Comparison of ENCODE assay signal across 9 mouse cellular contexts in genomic region chr5:147751673-147752130, GRCm38 (mm10). TPM values are rescaled to one million over a fixed set of nuclear protein-coding genes. Genes with fewer than 3 reads are reported as not detected.
DNase-seq lines count a peak whose midpoint lies in the region; ATAC-seq and TF ChIP-seq lines count a peak whose summit lies in the region.
"Had no signal": no experiment of that assay in that cellular context is flagged by ENCODE, and none has a peak within 500 bp of the region (broad histone marks: within the 10 kb centered on the region; RNA-seq: fewer than 3 reads in every experiment).

No protein-coding gene starts in this region.

- no peak for TF ChIP-seq CTCF in kidney, adult 2 months (conservative IDR thresholded peaks at IDR 0.05; ENCODE audit: insufficient read depth, insufficient read length, low read depth, low read length)
- no peak for TF ChIP-seq CTCF in liver, postnatal 0 days (IDR thresholded peaks at IDR 0.05; ENCODE audit: low read depth)

- peak; percentile 2 to 9 for DNase-seq in left cerebral cortex, postnatal 25 days (ENCODE audit: low spot score in 2 of 2)
- no peak for DNase-seq in left cerebral cortex, postnatal 14 days (ENCODE audit: low spot score in 2 of 2)
- DNase-seq in embryonic facial prominence, embryonic 11.5 days (ENCODE audit: low spot score) = peak; percentile 53
- DNase-seq in heart, adult 9 months (ENCODE audit: low spot score in 2 of 2) = peak; percentile 82 to 93
- peak; percentile 91 for DNase-seq in kidney, adult 2 months
- peak; percentile 41 for DNase-seq in liver, postnatal 0 days
- DNase-seq in B cell, adult 2 months = no peak

- ATAC-seq in embryonic facial prominence, embryonic 11.5 days (replicated peaks; ENCODE audit: insufficient number of reproducible peaks, low FRiP score, low TSS enrichment, low read depth) = 0 out of 2 replicates have a peak, but pooled peaks have one; percentile 45
- ATAC-seq in liver, postnatal 0 days = peak; percentile 48
- ATAC-seq in neural tube, embryonic 14.5 days (ENCODE audit: low read depth) = no peak

- TF ChIP-seq EP300 in liver, postnatal 0 days (IDR thresholded peaks at IDR 0.05; ENCODE audit: low read depth) = no peak

- 0% methylated on average over 28 of the region's 28 CpGs for WGBS in embryonic facial prominence, embryonic 11.5 days
- WGBS in kidney, adult 2 months = 2% methylated on average over 28 of the region's 28 CpGs
- 1% methylated on average over 28 of the region's 28 CpGs for WGBS in liver, postnatal 0 days (ENCODE audit: insufficient replicate concordance)
- WGBS in neural tube, embryonic 14.5 days = under 1% methylated on average over 28 of the region's 28 CpGs

- peaks cover 3% of the 10 kb centered on the region; the same call in 1 of the 2 replicates for H3K4me1 ChIP-seq in embryonic facial prominence, embryonic 11.5 days (ENCODE audit: control insufficient read depth, insufficient read depth, low read length)
- H3K4me1 ChIP-seq in kidney, adult 2 months (ENCODE audit: control insufficient read depth, insufficient read depth, low read length) = peaks cover 3% of the 10 kb centered on the region; the same call in 1 of the 2 replicates
- H3K4me1 ChIP-seq in liver, postnatal 0 days (ENCODE audit: insufficient read depth) = peaks cover 7% of the 10 kb centered on the region
- H3K4me1 ChIP-seq in neural tube, embryonic 14.5 days (ENCODE audit: control insufficient read depth, insufficient read depth, low read length) = 0 out of 2 replicates have a peak, but pooled peaks cover 4% of the 10 kb centered on the region

- no peaks in the 10 kb centered on the region for H3K36me3 ChIP-seq in embryonic facial prominence, embryonic 11.5 days (replicated peaks; ENCODE audit: control insufficient read depth, insufficient read depth, low read depth, low read length)
- no peaks in the 10 kb centered on the region for H3K36me3 ChIP-seq in kidney, adult 2 months (ENCODE audit: control insufficient read depth, insufficient read depth, low read length)
- H3K36me3 ChIP-seq in liver, postnatal 0 days (replicated peaks; ENCODE audit: insufficient read depth, low read length) = no peaks in the 10 kb centered on the region
- no peaks in the 10 kb centered on the region for H3K36me3 ChIP-seq in neural tube, embryonic 14.5 days (ENCODE audit: control insufficient read depth, insufficient read depth, low read length)
- H3K36me3 ChIP-seq: G1E had no signal

- no peaks in the 10 kb centered on the region for H3K9me3 ChIP-seq in embryonic facial prominence, embryonic 11.5 days (replicated peaks; ENCODE audit: control insufficient read depth, low read length)
- peaks cover 3% of the 10 kb centered on the region; the same call in 1 of the 2 replicates for H3K9me3 ChIP-seq in liver, postnatal 0 days (ENCODE audit: low read length)
- no peaks in the 10 kb centered on the region for H3K9me3 ChIP-seq in neural tube, embryonic 14.5 days (ENCODE audit: control insufficient read depth, low read length)

- peak overlapping the region; percentile 30 for H3K4me3 ChIP-seq in embryonic facial prominence, embryonic 11.5 days (ENCODE audit: low read depth, low read length)
- H3K4me3 ChIP-seq in kidney, adult 2 months (ENCODE audit: insufficient read depth, low read depth, low read length) = no peak overlapping the region
- H3K4me3 ChIP-seq in liver, postnatal 0 days (ENCODE audit: low read depth, low read length) = 0 out of 2 replicates have a peak overlapping the region, but pooled peaks have one; percentile 4
- H3K4me3 ChIP-seq in neural tube, embryonic 14.5 days (ENCODE audit: low read depth, low read length) = peak overlapping the region; percentile 22

- peak overlapping the region; percentile 60 for H3K4me2 ChIP-seq in embryonic facial prominence, embryonic 11.5 days (ENCODE audit: low read depth, low read length)
- H3K4me2 ChIP-seq in liver, postnatal 0 days (ENCODE audit: low read depth, low read length) = peak overlapping the region; percentile 49
- H3K4me2 ChIP-seq in neural tube, embryonic 14.5 days (ENCODE audit: low read depth, low read length) = peak overlapping the region; percentile 45

- no peak for TF ChIP-seq POLR2A in kidney, adult 2 months (IDR thresholded peaks at IDR 0.05; ENCODE audit: low read depth, low read length)

- intact Hi-C loops in left cerebral cortex, postnatal 25 days (cut with DNase I) = loop anchor here (10.0 kb wide), 1 partner anchor 93 kb away; no protein-coding TSS in a partner anchor
- intact Hi-C loops in left cerebral cortex, postnatal 14 days (cut with DNase I) = no loop called here

- H3K27ac ChIP-seq in embryonic facial prominence, embryonic 11.5 days (replicated peaks; ENCODE audit: low read depth, low read length) = no peak overlapping the region
- H3K27ac ChIP-seq in kidney, adult 2 months (ENCODE audit: insufficient read depth, low read depth, low read length) = peak overlapping the region; percentile 80
- peak overlapping the region; percentile 0; the same call in 1 of the 2 replicates for H3K27ac ChIP-seq in liver, postnatal 0 days (ENCODE audit: low read depth)
- H3K27ac ChIP-seq in neural tube, embryonic 14.5 days (ENCODE audit: low read depth, low read length) = no peak overlapping the region

- H3K9ac ChIP-seq in embryonic facial prominence, embryonic 11.5 days (replicated peaks; ENCODE audit: low read length) = peak overlapping the region; percentile 44; the same call in 1 of the 2 replicates
- H3K9ac ChIP-seq in liver, postnatal 0 days (replicated peaks) = no peak overlapping the region
- peak overlapping the region; percentile 26; the same call in 1 of the 2 replicates for H3K9ac ChIP-seq in neural tube, embryonic 14.5 days (replicated peaks; ENCODE audit: low read depth, low read length)

- peaks cover 16% of the 10 kb centered on the region for H3K27me3 ChIP-seq in embryonic facial prominence, embryonic 11.5 days (ENCODE audit: control insufficient read depth, insufficient read depth, low read length)
- H3K27me3 ChIP-seq in kidney, adult 2 months (replicated peaks; ENCODE audit: control insufficient read depth, insufficient read depth, low read length) = no peaks in the 10 kb centered on the region
- H3K27me3 ChIP-seq in liver, postnatal 0 days (ENCODE audit: insufficient read depth, low read length) = peaks cover 20% of the 10 kb centered on the region
- H3K27me3 ChIP-seq in neural tube, embryonic 14.5 days (ENCODE audit: control insufficient read depth, insufficient read depth, low read length) = peaks cover 22% of the 10 kb centered on the region

RNA-seq across cellular contexts. Expression of gene Flt1, which starts 25.9 kb away (rescaled TPM):
- total RNA-seq in left cerebral cortex, postnatal 25 days (2021) = 10 to 100 TPM; 30.4 to 33.8 TPM
- 10 to 100 TPM; 28.9 to 35.8 TPM for total RNA-seq in left cerebral cortex, postnatal 14 days (2021)
- 9.6 and 12.5 TPM in 2 replicates for polyA plus RNA-seq in embryonic facial prominence, embryonic 11.5 days (2014; fragmentation: Nextera tagmentation; extraction: Ambion mirVana)
- 14.9 and 17.5 TPM in 2 replicates for polyA plus RNA-seq in kidney, adult 2 months (2012; rRNA removed)
- 2.3 and 2.8 TPM in 2 replicates for polyA plus RNA-seq in liver, postnatal 0 days (2015; fragmentation: Nextera tagmentation; extraction: Ambion mirVana)
- polyA plus RNA-seq in neural tube, embryonic 14.5 days (2014; fragmentation: Nextera tagmentation; extraction: Ambion mirVana) = 9.9 and 15.3 TPM in 2 replicates

Comparison
In these comparisons a context has a peak if more than half of its experiments do, and no peak if none do; other contexts are left out.
1. DNase-seq: peak in left cerebral cortex, postnatal 25 days (2 of 2), embryonic facial prominence, embryonic 11.5 days (single experiment), heart, adult 9 months (2 of 2), kidney, adult 2 months (single experiment) and liver, postnatal 0 days (single experiment); none in left cerebral cortex, postnatal 14 days (0 of 2) and B cell, adult 2 months (0 of 2).
2. H3K27ac ChIP-seq: peak in kidney, adult 2 months (single experiment) and liver, postnatal 0 days (single experiment); none in embryonic facial prominence, embryonic 11.5 days (single experiment) and neural tube, embryonic 14.5 days (single experiment).
3. Peak in every context shown above with its lines, with median percentiles within 50 percentile points of each other: H3K4me2 ChIP-seq.